Mouse (Mus musculus) embryonic facial prominence, embryonic 11.5 days (tissue): ENCODE measurements at regions not wholly inside any gene's neighbourhood (a gene's known extent, or its start where the extent isn't known, plus 50 kb on each side); places are given as distances from the start of the nearest gene placed in this dataset.

Experiments used
- ATAC-seq: fragments of 200-750 bp; cut with Nextera tagmentation; replicated peaks from 2 replicates; pipeline ENCODE4 v1.8.0; 2017; ENCODE audit warnings: low read depth; ENCODE audit not compliant: insufficient number of reproducible peaks, low FRiP score, low TSS enrichment
- DNase-seq: peaks from one replicate; pipeline ENCODE4 v3.0.0-alpha.2; 2015; ENCODE audit warnings: low spot score
- H3K27ac ChIP-seq: fragments of 300-500 bp; sonication (generic); replicated peaks from 2 replicates; pipeline ENCODE4 v1.5.1; 2014; ENCODE audit warnings: mild to moderate bottlenecking, low read depth, low read length, control low read depth
- H3K27me3 ChIP-seq: fragments of 300-500 bp; sonication (generic); 2 replicates; pipeline ENCODE4 v1.6.1; 2014; ENCODE audit warnings: mild to moderate bottlenecking, low read length, moderate library complexity, mixed read lengths; ENCODE audit not compliant: control insufficient read depth, insufficient read depth
- H3K36me3 ChIP-seq: fragments of 300-500 bp; sonication (generic); replicated peaks from 2 replicates; pipeline ENCODE4 v1.6.1; 2014; ENCODE audit warnings: low read depth, mild to moderate bottlenecking, low read length, moderate library complexity, mixed read lengths; ENCODE audit not compliant: control insufficient read depth, insufficient read depth
- H3K4me1 ChIP-seq: fragments of 300-500 bp; sonication (generic); 2 replicates; pipeline ENCODE4 v1.6.1; 2014; ENCODE audit warnings: low read length, mixed read lengths; ENCODE audit not compliant: control insufficient read depth, insufficient read depth
- H3K4me2 ChIP-seq: fragments of 300-500 bp; sonication (generic); 2 replicates; pipeline ENCODE4 v1.6.1; 2014; ENCODE audit warnings: low read depth, mild to moderate bottlenecking, control low read depth, low read length, moderate library complexity
- H3K4me3 ChIP-seq: fragments of 300-500 bp; sonication (generic); 2 replicates; pipeline ENCODE4 v1.5.1; 2014; ENCODE audit warnings: low read depth, low read length, control low read depth
- H3K9ac ChIP-seq: fragments of 300-500 bp; sonication (generic); replicated peaks from 2 replicates; pipeline ENCODE4 v1.6.1; 2014; ENCODE audit warnings: mild to moderate bottlenecking, control low read depth, low read length
- H3K9me3 ChIP-seq: fragments of 300-500 bp; sonication (generic); replicated peaks from 2 replicates; pipeline ENCODE4 v1.6.1; 2016; ENCODE audit warnings: mild to moderate bottlenecking, low read length, inconsistent platforms, mixed read lengths; ENCODE audit not compliant: control insufficient read depth
- WGBS: fragments of 180-500 bp; shearing (Covaris S2); extraction: QIAGEN DNeasy Blood & Tissue Kit; methylation state at CpG from one replicate; pipeline ENCODE4 v1.1.7; 2014; 5-methylcytosine and 5-hydroxymethylcytosine counted together

DNA sequence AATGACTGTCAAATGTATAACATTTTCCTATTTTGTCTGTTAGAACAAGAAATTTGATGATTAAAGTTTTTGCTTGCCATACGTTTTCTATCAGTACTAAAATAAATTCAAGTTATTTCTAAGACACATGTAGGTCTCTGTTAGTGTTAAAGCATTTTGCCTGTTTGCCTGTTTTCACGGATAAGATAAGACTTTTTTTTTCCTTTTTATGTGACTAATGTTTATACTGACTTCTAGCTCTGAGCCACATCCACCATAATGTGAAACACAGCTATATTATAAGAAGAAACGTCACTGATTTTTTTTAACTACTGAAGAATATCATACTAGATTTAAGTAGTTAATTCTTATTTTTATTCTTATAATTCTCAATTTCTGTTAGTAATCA is 1012.6 kb downstream of the Cdh8 start:
- H3K9ac ChIP-seq = no peak overlapping the region
- H3K9me3 ChIP-seq = no peaks in the 10 kb centered on the region
- H3K27me3 ChIP-seq = no peaks in the 10 kb centered on the region
- H3K4me1 ChIP-seq = no peaks in the 10 kb centered on the region
- no peaks in the 10 kb centered on the region for H3K36me3 ChIP-seq
- DNase-seq (no peak), ATAC-seq (no peak)
- no peak overlapping the region for H3K4me2 ChIP-seq
- H3K27ac ChIP-seq = no peak overlapping the region
- WGBS = 84% methylated on average over 3 of the region's 3 CpGs
- H3K4me3 ChIP-seq = no peak overlapping the region

DNA sequence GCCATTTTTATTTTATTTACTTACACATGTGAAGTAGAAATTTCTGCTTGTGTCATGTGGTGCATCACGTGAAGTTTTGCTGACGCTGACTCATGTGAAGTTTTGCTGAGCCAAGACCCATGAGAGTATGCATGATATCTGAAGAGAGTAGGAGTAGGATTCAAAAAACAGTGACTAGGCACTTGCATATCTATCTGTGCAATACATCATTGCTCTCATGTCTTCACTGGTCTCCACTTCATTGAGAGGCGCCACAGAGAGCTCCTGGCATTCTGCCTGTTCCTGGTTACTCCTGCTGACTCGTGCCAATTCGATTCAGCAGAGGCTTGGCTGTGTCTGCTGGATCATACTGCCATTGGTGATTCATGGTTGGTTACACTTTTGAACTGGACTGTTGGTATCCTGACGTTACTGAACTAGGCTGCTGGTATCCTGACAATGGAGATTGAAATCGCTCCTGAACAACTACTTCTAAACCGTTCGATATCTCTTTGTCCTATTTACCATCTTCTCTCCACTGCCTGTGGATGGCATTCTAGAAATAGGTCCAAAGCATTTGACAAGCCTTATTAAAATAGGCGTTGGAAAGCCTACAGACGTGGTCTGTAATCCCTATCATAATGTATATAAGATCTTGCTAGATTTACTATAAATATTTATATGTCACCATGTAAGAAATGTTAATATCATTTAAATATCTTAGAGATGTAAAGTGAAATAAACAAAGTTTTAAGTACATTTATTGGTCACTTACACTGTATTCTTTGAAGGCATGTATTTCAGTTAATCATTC is 1013.2 kb downstream of the Cdh8 start:
- 89% methylated on average over 11 of the region's 11 CpGs for WGBS
- no peak overlapping the region for H3K4me3 ChIP-seq
- DNase-seq = no peak
- H3K4me1 ChIP-seq = no peaks in the 10 kb centered on the region
- no peak overlapping the region for H3K4me2 ChIP-seq
- no peak for ATAC-seq
- no peaks in the 10 kb centered on the region for H3K36me3 ChIP-seq
- no peak overlapping the region for H3K9ac ChIP-seq
- H3K27me3 ChIP-seq = no peaks in the 10 kb centered on the region
- H3K9me3 ChIP-seq = no peaks in the 10 kb centered on the region
- H3K27ac ChIP-seq = no peak overlapping the region

DNA sequence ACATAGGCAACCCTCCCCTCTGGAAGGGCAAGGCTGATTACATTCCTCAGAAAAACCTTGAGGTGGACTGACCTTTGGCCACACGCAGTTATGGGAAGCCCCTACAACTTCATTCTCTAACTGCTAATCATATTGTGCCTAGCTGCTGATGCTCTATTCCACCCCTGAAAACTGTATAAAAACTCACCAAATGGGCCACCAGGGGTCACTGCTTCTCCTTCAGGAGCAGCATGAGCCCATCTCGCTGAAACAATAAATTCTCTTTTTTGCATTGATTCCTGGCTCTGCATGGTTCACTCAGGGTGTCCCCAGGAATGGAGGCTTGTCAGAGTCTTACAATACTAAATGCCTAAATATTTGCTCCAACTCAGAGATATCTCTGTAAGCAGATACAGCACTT is 1034.5 kb downstream of the Cdh8 start:
- Histone ChIP-seq H3K27me3 (no peaks in the 10 kb centered on the region), H3K27ac (no peak overlapping the region), H3K36me3 (no peaks in the 10 kb centered on the region), H3K4me2 (no peak overlapping the region), H3K9me3 (no peaks in the 10 kb centered on the region), H3K4me3 (no peak overlapping the region), H3K4me1 (no peaks in the 10 kb centered on the region), H3K9ac (no peak overlapping the region)
- WGBS = 85% methylated on average over 2 of the region's 2 CpGs
- DNase-seq = no peak
- ATAC-seq = no peak

DNA sequence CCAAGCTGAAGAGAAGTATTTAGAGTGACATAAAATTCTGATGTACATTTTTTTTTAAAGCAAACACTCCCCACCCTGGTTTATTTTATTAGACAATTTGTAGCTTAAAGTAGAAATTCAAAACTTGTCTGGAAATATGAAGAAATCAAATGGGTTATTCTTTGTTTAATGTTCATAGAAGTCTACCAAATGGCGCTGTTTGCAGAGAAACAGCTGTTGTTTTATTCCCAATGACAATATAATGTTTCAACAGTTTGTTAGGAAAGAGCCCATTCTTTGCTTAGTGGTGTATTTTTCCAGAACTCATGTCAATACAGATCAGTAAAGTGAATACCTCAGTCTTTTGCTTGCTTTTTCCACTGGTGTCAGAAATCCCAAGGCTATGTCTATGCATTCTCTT is 1035.9 kb downstream of the Cdh8 start:
- no peak overlapping the region for H3K4me2 ChIP-seq
- H3K9me3 ChIP-seq = no peaks in the 10 kb centered on the region
- ATAC-seq (no peak), DNase-seq (no peak)
- no peaks in the 10 kb centered on the region for H3K27me3 ChIP-seq
- no peak overlapping the region for H3K4me3 ChIP-seq
- no peak overlapping the region for H3K27ac ChIP-seq
- no peak overlapping the region for H3K9ac ChIP-seq
- no peaks in the 10 kb centered on the region for H3K4me1 ChIP-seq
- WGBS = 73% methylated on average over 1 of the region's 1 CpGs
- no peaks in the 10 kb centered on the region for H3K36me3 ChIP-seq

DNA sequence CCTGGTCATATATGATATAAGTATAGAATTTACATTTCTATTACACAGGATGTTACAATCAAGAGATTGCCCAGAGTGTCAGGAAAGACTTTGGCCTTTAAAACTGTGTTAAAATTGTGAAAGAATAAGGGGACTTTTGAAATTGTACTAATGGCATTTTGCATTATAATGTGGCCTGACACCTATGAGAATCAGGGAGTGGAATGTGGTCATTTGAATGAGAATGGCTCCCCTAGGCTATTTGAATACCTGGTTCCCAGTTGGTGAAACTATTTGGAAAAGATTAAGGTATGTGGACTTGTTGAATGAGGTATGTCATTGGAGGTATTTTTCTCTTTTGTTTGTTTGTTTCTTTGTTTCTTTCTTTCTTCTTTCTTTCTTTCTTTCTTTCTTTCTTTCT is 1038.5 kb downstream of the Cdh8 start:
- Histone ChIP-seq H3K4me3 (no peak overlapping the region), H3K4me1 (no peaks in the 10 kb centered on the region), H3K36me3 (no peaks in the 10 kb centered on the region), H3K9me3 (no peaks in the 10 kb centered on the region), H3K27me3 (no peaks in the 10 kb centered on the region), H3K27ac (no peak overlapping the region), H3K4me2 (no peak overlapping the region), H3K9ac (no peak overlapping the region)
- ATAC-seq (no peak), DNase-seq (no peak)

DNA sequence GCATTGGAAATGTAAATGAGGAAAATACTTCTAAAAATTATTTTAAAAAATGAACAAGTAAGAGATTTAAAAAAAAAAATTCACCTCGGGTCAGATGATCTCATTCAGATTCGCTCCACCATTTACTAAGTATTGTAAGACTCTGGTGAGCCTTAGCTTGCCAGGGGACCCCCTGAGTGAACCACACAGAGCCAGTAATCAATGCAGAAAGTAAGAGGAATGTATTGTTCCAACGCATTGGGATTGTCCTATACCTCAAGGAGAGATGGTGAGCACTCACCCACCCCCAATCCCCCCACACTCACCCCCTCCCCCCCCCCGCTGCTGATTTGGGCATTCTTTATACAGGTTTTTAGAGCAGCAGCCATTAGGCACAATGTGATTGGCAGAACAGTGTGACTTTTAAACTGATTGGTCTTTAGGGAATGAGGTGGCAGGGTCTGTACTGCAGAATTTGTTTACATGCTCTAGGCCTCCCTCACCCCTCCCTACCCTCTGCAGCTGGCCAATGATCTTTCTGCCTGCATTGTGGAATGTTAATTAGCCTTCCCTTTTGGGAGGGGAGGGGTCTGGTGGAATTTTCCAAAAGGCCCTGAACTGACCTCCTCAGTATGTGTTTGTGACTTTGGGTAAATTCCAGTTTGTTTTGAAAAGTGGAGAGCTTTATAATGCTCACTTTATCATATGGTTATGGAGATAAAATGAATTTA is 1043.4 kb downstream of the Cdh8 start:
- H3K4me1 ChIP-seq = no peaks in the 10 kb centered on the region
- DNase-seq (peak; percentile 6), ATAC-seq (no peak; the same call in 1 of the 2 replicates)
- no peak overlapping the region for H3K4me3 ChIP-seq
- no peaks in the 10 kb centered on the region for H3K27me3 ChIP-seq
- H3K36me3 ChIP-seq = no peaks in the 10 kb centered on the region
- H3K9me3 ChIP-seq = no peaks in the 10 kb centered on the region
- H3K4me2 ChIP-seq = no peak overlapping the region
- H3K9ac ChIP-seq = no peak overlapping the region
- no peak overlapping the region for H3K27ac ChIP-seq
- 45% methylated on average over 3 of the region's 4 CpGs for WGBS

DNA sequence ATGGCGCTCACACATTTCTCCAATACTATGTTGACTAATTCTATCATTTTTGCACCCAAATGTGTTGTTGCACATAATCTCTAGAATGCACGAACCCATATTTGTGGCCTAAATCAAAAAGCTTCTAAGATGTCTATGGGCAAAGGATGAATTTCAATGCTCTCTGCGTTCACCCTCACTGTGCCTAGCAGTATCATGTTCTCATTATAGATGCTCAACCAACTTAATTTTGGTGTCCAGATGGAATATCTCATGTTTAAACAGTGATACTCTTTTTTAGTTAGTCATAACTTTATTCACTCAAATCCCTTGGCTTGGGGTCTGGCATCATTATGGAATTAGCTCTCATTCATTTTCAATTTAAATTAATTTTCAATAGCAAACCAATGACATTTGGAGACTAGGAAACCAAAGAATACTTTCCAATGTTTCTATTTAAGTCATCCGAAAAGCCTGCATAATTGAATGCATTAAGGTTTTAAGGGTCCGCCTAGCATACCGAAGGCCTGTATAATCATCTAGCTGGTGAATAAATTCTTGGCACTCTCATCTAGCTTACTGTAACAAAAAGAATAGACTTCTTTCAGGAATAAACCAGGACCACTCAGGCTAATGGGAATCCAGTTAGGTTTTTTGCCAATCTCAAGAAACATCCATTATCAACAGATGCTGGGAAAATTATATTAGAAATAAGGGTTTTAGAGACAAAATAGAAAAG is 1050.7 kb downstream of the Cdh8 start:
- Histone ChIP-seq H3K9me3 (no peaks in the 10 kb centered on the region), H3K36me3 (no peaks in the 10 kb centered on the region), H3K4me1 (no peaks in the 10 kb centered on the region), H3K9ac (no peak overlapping the region), H3K4me2 (no peak overlapping the region), H3K27ac (no peak overlapping the region), H3K27me3 (no peaks in the 10 kb centered on the region), H3K4me3 (no peak overlapping the region)
- WGBS = 88% methylated on average over 6 of the region's 6 CpGs
- DNase-seq (no peak), ATAC-seq (no peak)

DNA sequence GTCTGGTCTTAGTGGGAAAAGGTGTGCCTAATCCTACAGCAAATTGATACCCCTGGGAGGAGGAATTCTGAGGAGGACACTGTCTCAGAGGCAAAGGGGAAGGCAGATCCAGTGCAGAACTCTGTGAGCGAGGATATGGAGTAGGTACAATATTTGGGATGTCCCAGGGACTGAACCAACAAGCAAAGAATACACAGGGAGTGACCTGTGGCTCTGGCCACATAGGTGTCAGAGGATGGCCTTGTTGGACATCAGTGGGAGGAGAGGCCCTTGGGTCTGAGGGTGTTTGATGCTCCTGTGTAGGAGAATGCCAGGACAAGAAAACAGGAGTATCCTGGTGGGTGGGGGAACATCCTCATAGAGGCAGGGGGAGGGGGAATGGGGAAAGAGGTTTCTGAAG is 1079.0 kb downstream of the Cdh8 start:
- H3K4me2 ChIP-seq = no peak overlapping the region
- no peak overlapping the region for H3K4me3 ChIP-seq
- ATAC-seq (no peak), DNase-seq (no peak)
- 82% methylated on average over 1 of the region's 1 CpGs for WGBS
- no peak overlapping the region for H3K9ac ChIP-seq
- H3K27ac ChIP-seq = no peak overlapping the region
- no peaks in the 10 kb centered on the region for H3K4me1 ChIP-seq
- H3K9me3 ChIP-seq = no peaks in the 10 kb centered on the region
- H3K36me3 ChIP-seq = no peaks in the 10 kb centered on the region
- H3K27me3 ChIP-seq = no peaks in the 10 kb centered on the region
